Mouse (Mus musculus) pancreas, adult 10 weeks (tissue): Measurements from ENCODE around the gene Olfr68. TPM values are rescaled to one million over a fixed set of nuclear protein-coding genes. Genes with fewer than 3 reads are reported as not detected.

Experiments
- polyA plus RNA-seq: library from polyadenylated mRNA; stranded (reverse); fragments of 350-450 nt; fragmentation: Illumina TruSeq; extraction: RNeasy Lipid Tissue Mini Kit (QIAGEN cat#74804); gene quantifications from one replicate; pipeline ENCODE4 v1.2.3, GENCODE M21; 2015; ENCODE audit warnings: low read depth, low replicate concordance; ENCODE audit not compliant: insufficient read depth

The Olfr68 gene
- not detected for polyA plus RNA-seq

DNA sequence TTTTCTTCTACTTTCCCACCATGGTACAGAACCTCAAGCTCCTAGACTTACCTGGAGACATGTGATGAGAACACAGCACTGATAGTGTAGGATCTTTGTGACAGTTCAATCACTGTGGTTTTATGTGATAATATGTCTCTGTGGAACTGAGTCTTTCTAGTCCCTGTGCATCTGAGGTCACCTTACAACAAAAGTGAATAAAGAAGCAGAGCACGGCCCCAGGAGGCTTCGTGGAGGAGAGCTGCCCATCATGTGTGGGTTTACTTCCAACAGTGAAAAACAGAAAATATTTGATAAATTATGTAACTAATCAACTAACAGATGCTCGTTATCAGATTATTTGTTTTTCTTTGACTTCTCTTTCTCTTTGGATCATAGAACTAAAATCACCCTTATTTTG, at the start of gene Olfr68:
Gene Olfr68 (minus strand): TSS at position 101 of the 400 bp plus-strand sequence.

GRCm38 (mm10) chr7:103827808-103828207, 48.3 kb upstream of the Olfr68 start, which contains the start of gene Hbb-bs:
Hbb-bs (minus strand) TSS chr7:103828096.

GRCm38 (mm10) chr7:103813766-103814165, 34.3 kb upstream of the Olfr68 start, which contains the start of gene Hbb-bt:
Hbb-bt (minus strand) TSS chr7:103813996.

GRCm38 (mm10) chr7:103791721-103792120, 12.2 kb upstream of the Olfr68 start, which contains the start of gene Olfr67:
Olfr67 (minus strand) TSS chr7:103791821.

GRCm38 (mm10) chr7:103771494-103771893, 8.0 kb downstream of the Olfr68 start, which contains the start of gene Olfr69:
Olfr69 (minus strand) TSS chr7:103771594.

DNA sequence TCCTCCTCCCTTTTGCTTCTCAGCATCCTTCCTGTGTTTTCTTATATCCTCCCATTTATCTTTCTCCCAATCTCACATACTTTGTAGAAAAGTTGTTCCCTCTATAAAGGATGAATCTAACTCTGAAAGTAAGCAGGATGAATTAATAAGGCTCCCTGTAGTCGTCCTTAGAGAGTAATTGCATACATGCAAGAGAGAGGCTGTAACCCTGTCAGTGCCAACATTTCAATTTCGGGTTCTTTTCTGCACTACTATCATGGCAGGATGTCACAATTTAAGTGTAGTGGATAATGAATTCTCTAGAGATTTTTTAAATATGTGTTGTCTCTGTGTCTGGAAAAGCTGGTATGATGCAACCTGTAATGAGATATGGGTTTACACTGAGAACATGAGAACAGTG, 22.3 kb downstream of the Olfr68 start, which contains the start of gene Olfr630:
Gene Olfr630 (minus strand): TSS at position 101 of the 400 bp plus-strand sequence.

GRCm38 (mm10) chr7:103744843-103745242, 34.7 kb downstream of the Olfr68 start, which contains the start of gene Olfr629:
Olfr629 (minus strand) TSS chr7:103744943.

DNA sequence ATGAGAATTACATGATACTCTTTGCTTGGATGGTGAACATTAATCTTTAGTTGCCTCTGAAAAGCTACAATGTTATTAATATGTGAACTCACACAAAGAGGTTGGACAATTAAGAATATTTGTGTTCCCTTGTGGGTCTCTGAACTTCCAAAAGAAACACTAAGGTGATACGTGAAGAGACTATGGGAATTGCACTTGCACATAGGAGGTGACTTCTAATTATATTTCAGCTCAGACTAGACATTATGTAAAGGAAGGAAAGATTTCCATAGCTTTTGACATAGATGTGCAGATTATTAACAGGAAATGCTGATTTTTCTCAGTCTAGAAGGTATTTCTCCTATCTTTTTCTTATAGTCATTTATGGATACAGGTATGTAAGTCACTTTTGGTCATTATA, 49.4 kb downstream of the Olfr68 start, which contains the start of gene Olfr628:
Gene Olfr628 (plus strand): TSS at position 301 of the 400 bp plus-strand sequence.

Other genes with a start within 250 kb of the Olfr68 start
- gene Olfr612, start 237.0 kb downstream of the Olfr68 start, polyA plus RNA-seq, result not detected
- gene Olfr613, start 231.6 kb downstream of the Olfr68 start, polyA plus RNA-seq, result not detected
- not detected for gene Olfr615, start 223.6 kb downstream of the Olfr68 start, polyA plus RNA-seq
- not detected for gene Olfr616, start 210.6 kb downstream of the Olfr68 start, polyA plus RNA-seq
- gene Olfr617, start 206.6 kb downstream of the Olfr68 start, polyA plus RNA-seq, result not detected
- not detected for gene Olfr618, start 189.6 kb downstream of the Olfr68 start, polyA plus RNA-seq
- gene Olfr619, start 179.1 kb downstream of the Olfr68 start, polyA plus RNA-seq, result not detected
- not detected for gene Olfr620, start 167.2 kb downstream of the Olfr68 start, polyA plus RNA-seq
- gene Olfr622, start 137.0 kb downstream of the Olfr68 start, polyA plus RNA-seq, result not detected
- gene Olfr623, start 116.0 kb downstream of the Olfr68 start, polyA plus RNA-seq, result not detected
- gene Olfr624, start 108.5 kb downstream of the Olfr68 start, polyA plus RNA-seq, result not detected
- gene Olfr625-ps1, start 97.0 kb downstream of the Olfr68 start, polyA plus RNA-seq, result not detected
- not detected for gene Olfr243, start 65.0 kb downstream of the Olfr68 start, polyA plus RNA-seq
- gene Olfr628, start 49.3 kb downstream of the Olfr68 start, polyA plus RNA-seq, result not detected
- gene Olfr629, start 34.8 kb downstream of the Olfr68 start, polyA plus RNA-seq, result not detected
- not detected for gene Olfr630, start 22.4 kb downstream of the Olfr68 start, polyA plus RNA-seq
- not detected for gene Olfr69, start 8.1 kb downstream of the Olfr68 start, polyA plus RNA-seq
- gene Olfr67, start 12.1 kb upstream of the Olfr68 start, polyA plus RNA-seq, result not detected
- 331 TPM for gene Hbb-bt, start 34.3 kb upstream of the Olfr68 start, polyA plus RNA-seq
- gene Hbb-bs, start 48.4 kb upstream of the Olfr68 start, polyA plus RNA-seq, result 2,689 TPM
- not detected for gene Hbb-bh2, start 60.8 kb upstream of the Olfr68 start, polyA plus RNA-seq
- not detected for gene Hbb-bh1, start 63.5 kb upstream of the Olfr68 start, polyA plus RNA-seq
- gene Hbb-y, start 73.5 kb upstream of the Olfr68 start, polyA plus RNA-seq, result not detected
- not detected for gene Olfr66, start 106.6 kb upstream of the Olfr68 start, polyA plus RNA-seq
- not detected for gene Olfr64, start 114.8 kb upstream of the Olfr68 start, polyA plus RNA-seq
- not detected for gene Olfr65, start 123.8 kb upstream of the Olfr68 start, polyA plus RNA-seq
- not detected for gene Olfr631, start 149.1 kb upstream of the Olfr68 start, polyA plus RNA-seq
- gene Olfr632, start 154.6 kb upstream of the Olfr68 start, polyA plus RNA-seq, result not detected
- gene Olfr633, start 164.7 kb upstream of the Olfr68 start, polyA plus RNA-seq, result not detected
- not detected for gene Olfr635, start 191.5 kb upstream of the Olfr68 start, polyA plus RNA-seq
- not detected for gene Olfr638, start 219.0 kb upstream of the Olfr68 start, polyA plus RNA-seq
- gene Olfr639, start 237.6 kb upstream of the Olfr68 start, polyA plus RNA-seq, result not detected
- not detected for gene Olfr640, start 245.9 kb upstream of the Olfr68 start, polyA plus RNA-seq